Mouse (Mus musculus) liver, adult 2 months (tissue): ENCODE measurements around the gene Csnk2b.

ENCODE experiments used
- CTCF ChIP-seq: fragments of 200-500 bp; IDR thresholded peaks from 2 replicates; pipeline ENCODE4 v1.5.1; 2011; ENCODE audit warnings: low read depth, low read length, control low read depth
- POLR2A ChIP-seq: fragments of 200-500 bp; IDR thresholded peaks from 2 replicates; pipeline ENCODE4 v1.6.1; 2011; ENCODE audit warnings: low read length, control low read depth; ENCODE audit not compliant: insufficient read depth; ENCODE audit errors: extremely low read depth

DNA sequence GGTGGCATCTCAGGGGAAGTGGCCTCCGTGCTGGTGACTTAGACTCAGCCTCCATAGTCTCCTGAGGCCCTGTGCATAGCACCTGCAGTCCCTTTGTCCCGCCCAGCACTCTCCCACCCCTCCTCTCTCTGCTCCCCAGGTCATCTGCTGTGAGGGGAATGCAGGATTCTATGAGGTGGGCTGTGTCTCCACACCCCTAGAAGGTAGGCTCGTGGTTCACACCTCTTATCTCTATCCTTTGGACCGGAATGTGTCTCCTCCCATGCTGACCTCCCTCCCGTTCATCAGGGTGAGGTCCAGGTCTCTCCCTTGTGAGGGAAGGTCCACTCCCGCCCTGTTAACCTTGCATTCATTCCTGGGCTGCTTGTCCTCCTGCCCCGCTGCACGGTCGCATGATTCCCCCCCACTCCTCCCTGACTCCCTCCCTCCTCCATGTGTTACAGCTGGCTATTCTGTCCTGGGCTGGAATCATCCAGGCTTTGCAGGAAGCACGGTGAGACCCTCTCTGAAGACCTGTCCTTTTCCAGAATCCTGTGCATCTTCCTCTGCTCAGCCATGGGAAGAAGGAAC lies 21.6 kb downstream of the Csnk2b start:
- TF ChIP-seq CTCF (no peak), POLR2A (no peak)
